Mouse (Mus musculus) thymus, postnatal 14 days (tissue): ENCODE measurements around the gene Wdr66.
A peak's percentile ranks its signal among the peaks of the same experiment; 100 is the strongest.
"Not testable (repeated sequence)": the region's sequence is repeated elsewhere in the genome, so short reads cannot be mapped to it uniquely, and the experiment has no call there.

Experiments
- DNase-seq: peaks from one replicate; pipeline ENCODE4 v3.0.0; 2021

Gene Wdr66

DNA sequence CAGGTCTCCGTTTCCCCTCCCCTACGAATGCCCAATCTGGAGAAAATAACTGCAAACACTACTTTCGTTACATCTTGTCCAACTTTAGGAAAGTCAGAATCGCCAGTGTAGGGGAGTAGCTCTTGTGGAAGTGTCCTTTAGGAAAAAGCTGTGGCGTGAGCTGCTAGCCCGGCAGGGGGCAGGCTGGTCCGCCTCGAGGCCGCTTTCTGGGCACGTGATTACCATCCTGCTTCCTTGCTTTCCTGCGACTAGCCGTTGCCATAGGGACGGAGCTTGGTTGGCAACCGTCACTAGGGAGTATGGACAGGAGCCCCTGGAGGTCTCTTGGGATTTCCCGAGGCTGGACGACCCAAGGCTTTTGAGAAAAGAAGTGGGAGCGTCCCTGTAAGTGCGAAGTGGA, at the start of gene Wdr66:
Gene Wdr66, plus strand, starts transcription at position 269 of the 400 bp plus-strand sequence.
- peak; percentile 64 for DNase-seq

- DNase-seq: not testable (repeated sequence)
Measured at GRCm38 (mm10) chr5:123202771-123203170, 49.1 kb upstream of the Wdr66 start.

DNA sequence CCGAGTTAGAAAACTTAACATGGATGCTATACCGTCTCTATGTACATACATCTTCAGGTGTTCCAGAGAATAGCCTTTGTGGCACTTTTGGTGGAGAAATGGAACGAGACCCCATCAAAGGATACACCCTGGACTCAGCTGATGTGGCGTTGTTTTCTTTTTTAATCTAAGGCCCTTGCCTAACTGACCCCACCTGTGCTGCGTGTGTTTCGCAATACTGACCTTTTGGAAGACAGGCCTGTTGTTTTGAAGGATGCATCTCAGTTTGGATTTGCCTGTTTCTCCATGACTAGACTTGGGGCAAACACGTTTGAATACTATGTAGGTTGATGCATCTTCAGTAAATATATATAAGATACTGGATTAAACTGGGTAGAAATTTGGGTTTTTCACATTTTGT, 48.3 kb upstream of the Wdr66 start:
- not testable (repeated sequence) for DNase-seq

DNA sequence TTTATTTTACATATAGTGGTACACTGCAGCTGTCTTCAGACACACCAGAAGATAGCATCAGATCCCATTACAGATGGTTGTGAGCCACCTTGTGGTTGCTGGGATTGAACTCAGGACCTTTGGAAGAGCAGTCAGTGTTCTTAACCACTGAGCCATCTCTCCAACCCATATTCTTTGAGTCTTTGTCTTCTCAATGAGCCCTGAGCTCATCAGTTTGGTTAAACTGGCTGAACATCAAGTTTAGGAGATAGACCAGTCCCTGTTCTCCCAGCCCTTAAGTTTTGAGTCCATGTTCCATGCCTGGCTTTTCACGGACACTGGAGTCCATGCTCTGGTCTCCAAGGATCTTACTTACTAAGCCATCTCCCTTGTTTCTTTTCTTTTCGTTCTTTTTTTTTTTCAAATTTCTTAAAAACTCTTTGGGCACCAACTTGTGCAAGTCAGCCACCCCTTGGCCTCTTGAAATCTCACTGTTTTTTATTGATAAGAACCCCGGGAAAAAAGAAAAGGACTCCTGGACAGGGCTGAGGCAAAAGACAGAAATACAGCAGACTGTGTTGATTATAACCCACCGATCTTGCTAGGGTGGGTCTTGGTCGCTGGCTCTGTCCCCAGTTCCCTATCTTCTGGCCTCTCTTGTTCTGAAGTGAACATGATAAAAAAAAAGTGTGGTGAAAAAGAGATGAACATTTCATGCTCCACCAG, 29.4 kb upstream of the Wdr66 start:
- DNase-seq: not testable (repeated sequence)

GRCm38 (mm10) chr5:123223051-123223410, 28.9 kb upstream of the Wdr66 start:
- DNase-seq: no peak

GRCm38 (mm10) chr5:123223861-123224260, 28.0 kb upstream of the Wdr66 start:
- DNase-seq: not testable (repeated sequence)

GRCm38 (mm10) chr5:123226851-123227250, 25.1 kb upstream of the Wdr66 start:
- DNase-seq: no peak

DNA sequence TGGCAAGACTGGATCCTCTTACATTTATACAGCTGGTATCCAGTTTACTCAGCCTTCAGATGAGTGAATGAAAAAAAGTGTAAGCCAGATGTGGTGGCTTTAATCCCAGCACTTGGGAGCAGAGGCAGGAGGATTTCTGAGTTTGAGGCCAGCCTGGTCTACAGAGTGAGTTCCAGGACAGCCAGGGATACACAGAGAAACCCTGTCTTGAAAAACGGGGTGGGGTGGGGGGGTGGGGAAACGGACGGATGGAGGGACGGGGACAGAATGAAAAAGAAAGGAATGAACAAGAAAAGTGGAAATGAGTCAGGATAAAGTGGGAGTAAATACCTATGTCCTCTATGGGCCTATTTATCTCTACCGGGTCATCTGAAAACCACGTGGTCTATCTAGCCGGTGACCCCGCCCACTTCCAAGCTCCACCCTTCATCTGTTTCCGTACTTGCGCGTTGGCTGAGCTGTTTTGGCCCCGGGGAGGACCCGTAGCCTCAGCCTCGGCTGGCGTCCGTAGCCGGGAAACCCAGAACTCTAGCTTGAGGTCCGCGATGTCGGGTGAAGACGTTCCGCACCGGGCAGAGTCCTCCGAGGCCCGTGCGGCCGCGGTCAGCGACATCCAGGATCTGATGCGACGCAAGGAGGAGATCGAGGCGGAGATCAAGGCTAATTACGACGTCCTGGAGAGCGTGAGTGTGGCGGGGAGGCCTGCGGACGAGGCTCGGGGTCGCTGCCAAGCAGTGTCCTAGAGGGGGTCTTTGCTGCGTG, 24.0 kb upstream of the Wdr66 start:
- DNase-seq: peak; percentile 93

GRCm38 (mm10) chr5:123228524-123228922, 23.4 kb upstream of the Wdr66 start:
- no peak for DNase-seq

- DNase-seq: no peak
Measured at GRCm38 (mm10) chr5:123229296-123229695, 22.6 kb upstream of the Wdr66 start.

- no peak for DNase-seq
Measured at GRCm38 (mm10) chr5:123232180-123232579, 19.7 kb upstream of the Wdr66 start.

DNA sequence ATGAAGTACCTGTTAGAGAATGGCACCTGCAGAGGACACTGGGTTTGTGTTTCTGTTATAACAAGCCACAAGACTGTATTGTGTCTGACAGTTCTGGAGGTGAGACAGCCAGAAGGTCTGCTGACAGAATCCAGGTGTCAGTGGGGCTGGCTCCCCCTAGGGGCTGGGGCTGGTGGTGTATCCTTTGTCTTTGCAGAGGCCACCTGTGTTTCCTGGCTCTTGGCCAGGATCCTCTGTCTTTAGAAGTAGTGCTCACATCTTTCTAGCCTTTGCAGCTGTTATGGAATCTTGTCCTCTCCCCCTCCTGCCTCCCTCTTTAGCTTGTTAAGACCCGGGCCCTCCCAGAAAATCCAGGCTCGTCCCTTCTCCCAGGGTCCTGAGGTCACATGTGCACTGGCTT, 16.2 kb upstream of the Wdr66 start:
- DNase-seq: peak; percentile 94

GRCm38 (mm10) chr5:123236426-123236825, 15.5 kb upstream of the Wdr66 start:
- DNase-seq: no peak

- no peak for DNase-seq
Measured at GRCm38 (mm10) chr5:123239501-123239900, 12.4 kb upstream of the Wdr66 start.

DNA sequence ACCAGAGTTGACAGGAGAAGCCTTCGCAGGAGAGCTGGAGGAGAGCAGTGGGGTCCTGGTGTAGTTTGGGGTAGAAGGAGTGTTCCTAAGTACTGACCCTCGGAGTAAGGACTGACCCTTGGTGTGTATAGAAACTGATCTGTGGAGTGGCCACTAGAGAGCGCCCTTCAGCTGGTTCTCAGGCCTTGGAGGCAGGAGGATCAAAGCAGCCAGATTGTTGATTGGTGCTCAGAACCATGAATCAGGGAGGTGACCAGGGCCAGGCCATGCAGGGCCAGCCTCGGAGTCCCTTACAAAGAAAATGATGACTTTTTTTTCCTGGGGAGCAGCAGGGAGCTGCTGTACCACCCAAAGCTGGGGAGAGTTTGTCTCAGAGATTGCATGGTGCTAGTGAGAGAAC, 6.4 kb upstream of the Wdr66 start:
- peak; percentile 51 for DNase-seq

DNA sequence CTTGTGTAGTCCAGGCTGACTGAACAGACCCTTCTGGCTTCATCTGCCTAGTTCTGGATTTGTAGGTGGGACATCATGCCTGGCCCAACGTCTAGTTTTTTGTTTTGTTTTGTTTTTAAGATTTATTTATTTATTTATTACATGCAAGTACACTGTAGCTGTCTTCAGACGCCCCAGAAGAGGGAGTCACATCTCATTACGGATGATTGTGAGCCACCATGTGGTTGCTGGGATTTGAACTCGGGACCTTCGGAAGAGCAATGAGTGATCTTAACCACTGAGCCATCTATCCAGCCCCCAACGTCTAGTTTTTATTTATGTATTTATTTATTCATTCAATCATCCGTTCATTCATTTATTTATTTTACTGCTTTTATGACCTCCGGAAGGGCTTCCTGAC, 512 bp upstream of the Wdr66 start:
- no peak for DNase-seq

- no peak for DNase-seq
Measured at GRCm38 (mm10) chr5:123256841-123257755, 5.2 kb downstream of the Wdr66 start.

DNA sequence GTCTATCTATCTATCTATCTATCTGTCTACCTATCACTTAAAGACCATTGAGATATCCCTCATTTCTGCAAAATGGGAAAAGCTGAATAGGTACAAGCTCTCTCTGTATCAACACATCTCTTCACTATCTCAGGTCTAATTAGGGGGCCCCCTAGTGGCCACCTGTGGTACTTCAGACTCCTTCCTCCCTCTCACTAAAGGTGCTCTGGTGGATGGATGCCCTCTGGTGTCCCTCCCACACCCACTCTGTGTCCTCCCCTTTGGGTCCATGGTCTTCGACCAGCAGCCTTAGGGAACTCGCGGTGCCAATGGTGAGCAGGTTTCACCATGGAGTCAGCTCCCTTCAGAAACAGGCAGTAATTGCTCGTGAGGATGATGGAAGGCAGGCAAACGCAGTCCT, 7.1 kb downstream of the Wdr66 start:
- DNase-seq: peak; percentile 83

- DNase-seq: no peak
Measured at GRCm38 (mm10) chr5:123260698-123261097, 8.8 kb downstream of the Wdr66 start.

- no peak for DNase-seq
Measured at GRCm38 (mm10) chr5:123266909-123267308, 15.0 kb downstream of the Wdr66 start.

GRCm38 (mm10) chr5:123268477-123269474, 16.9 kb downstream of the Wdr66 start:
- no peak for DNase-seq

- DNase-seq: no peak
Measured at GRCm38 (mm10) chr5:123270917-123271316, 19.0 kb downstream of the Wdr66 start.
